ENCODE assay signal across 29 mouse cellular contexts in genomic region chr16:23195618-23196017, GRCm38 (mm10). TPM values are rescaled to one million over a fixed set of nuclear protein-coding genes. Genes with fewer than 3 reads are reported as not detected.
DNase-seq lines count a peak whose midpoint lies in the region; ATAC-seq and TF ChIP-seq lines count a peak whose summit lies in the region.
"Had no signal": no experiment of that assay in that cellular context is flagged by ENCODE, and none has a peak within 500 bp of the region (broad histone marks: within the 10 kb centered on the region; RNA-seq: fewer than 3 reads in every experiment).

No protein-coding gene starts in this region.

- no peak overlapping the region for H3K9ac ChIP-seq in lung, postnatal 0 days (replicated peaks; ENCODE audit: low read depth)
- no peak overlapping the region for H3K9ac ChIP-seq in CH12.LX (ENCODE audit: insufficient read depth, low read depth)
- H3K9ac ChIP-seq in midbrain, embryonic 13.5 days (replicated peaks), result no peak overlapping the region
- H3K9ac ChIP-seq: embryonic facial prominence, embryonic 15.5 days; forebrain, embryonic 15.5 days; hindbrain, embryonic 14.5 days; intestine, embryonic 15.5 days; liver, embryonic 14.5 days; lung, embryonic 15.5 days; midbrain, embryonic 12.5 days; neural tube, embryonic 12.5 days; stomach, embryonic 15.5 days had no signal

- no peak for TF ChIP-seq EP300 in lung, postnatal 0 days (IDR thresholded peaks at IDR 0.05)
- TF ChIP-seq EP300 in CH12.LX (IDR thresholded peaks at IDR 0.05; ENCODE audit: low read length), result no peak

- no peaks in the 10 kb centered on the region for H3K9me3 ChIP-seq in lung, postnatal 0 days (ENCODE audit: low read length)
- H3K9me3 ChIP-seq in CH12.LX (replicated peaks; ENCODE audit: low read length), result no peaks in the 10 kb centered on the region
- H3K9me3 ChIP-seq in midbrain, embryonic 13.5 days, result no peaks in the 10 kb centered on the region
- H3K9me3 ChIP-seq: embryonic facial prominence, embryonic 15.5 days; forebrain, embryonic 15.5 days; intestine, embryonic 15.5 days; lung, embryonic 15.5 days; midbrain, embryonic 12.5 days; neural tube, embryonic 12.5 days; stomach, embryonic 15.5 days had no signal

- no peaks in the 10 kb centered on the region for H3K79me2 ChIP-seq in CH12.LX (replicated peaks; ENCODE audit: control insufficient read depth, extremely low read depth, insufficient read depth, poor library complexity, severe bottlenecking)

- 73% methylated on average over 7 of the region's 7 CpGs for WGBS in lung, postnatal 0 days
- WGBS in midbrain, embryonic 13.5 days, result 85% methylated on average over 7 of the region's 7 CpGs

- H3K4me2 ChIP-seq in lung, postnatal 0 days (replicated peaks; ENCODE audit: low read depth, low read length), result no peak overlapping the region
- H3K4me2 ChIP-seq in CH12.LX (ENCODE audit: insufficient read depth, low read depth, poor library complexity, severe bottlenecking), result peak overlapping the region; percentile 34; the same call in 1 of the 2 replicates
- no peak overlapping the region for H3K4me2 ChIP-seq in midbrain, embryonic 13.5 days (replicated peaks)
- H3K4me2 ChIP-seq: embryonic facial prominence, embryonic 15.5 days; forebrain, embryonic 15.5 days; hindbrain, embryonic 14.5 days; intestine, embryonic 15.5 days; lung, embryonic 15.5 days; midbrain, embryonic 12.5 days; neural tube, embryonic 12.5 days; stomach, embryonic 15.5 days had no signal

- no peak for TF ChIP-seq RAD21 in CH12.LX (IDR thresholded peaks at IDR 0.05; ENCODE audit: low read depth, low read length)

- H3K27me3 ChIP-seq in lung, postnatal 0 days (replicated peaks; ENCODE audit: insufficient read depth, low read length), result no peaks in the 10 kb centered on the region
- peaks cover 2% of the 10 kb centered on the region for H3K27me3 ChIP-seq in CH12.LX (replicated peaks)
- H3K27me3 ChIP-seq in midbrain, embryonic 13.5 days, result no peaks in the 10 kb centered on the region
- H3K27me3 ChIP-seq: embryonic facial prominence, embryonic 15.5 days; forebrain, embryonic 15.5 days; intestine, embryonic 15.5 days; lung, embryonic 15.5 days; midbrain, embryonic 12.5 days; neural tube, embryonic 12.5 days; stomach, embryonic 15.5 days had no signal

- in situ Hi-C loops in CH12.LX (cut with MboI; ENCODE audit: low pct_ligation_motif_present, low pct_unique_long_range_greater_than_20kb, low sequenced_read_pairs), result loop anchor here (5.0 kb wide), 1 partner anchor 33 kb away; no protein-coding TSS in a partner anchor

- intact Hi-C loops in heart, postnatal 36 days (cut with DNase I), result no loop called here

- no peak overlapping the region for H3K4me3 ChIP-seq in lung, postnatal 0 days (ENCODE audit: low read depth, low read length)
- H3K4me3 ChIP-seq in CH12.LX (replicated peaks in 1 of 3; ENCODE audit: low read depth in 2 of 3, low read length in 2 of 3, poor library complexity in 1 of 3), result no peak overlapping the region
- H3K4me3 ChIP-seq in midbrain, embryonic 13.5 days (replicated peaks), result no peak overlapping the region
- H3K4me3 ChIP-seq: embryonic facial prominence, embryonic 15.5 days; forebrain, embryonic 15.5 days; intestine, embryonic 15.5 days; lung, embryonic 15.5 days; midbrain, embryonic 12.5 days; neural tube, embryonic 12.5 days; stomach, embryonic 15.5 days had no signal

- no peak for TF ChIP-seq POLR2A in CH12.LX (IDR thresholded peaks at IDR 0.05; ENCODE audit: low read depth, low read length)

- TF ChIP-seq CTCF in lung, postnatal 0 days (IDR thresholded peaks at IDR 0.05), result no peak
- TF ChIP-seq CTCF in CH12.LX (conservative IDR thresholded peaks at IDR 0.05 in 1 of 2, IDR thresholded peaks at IDR 0.05 in 1 of 2; ENCODE audit: low read depth in 2 of 2, low read length in 2 of 2), result no peak

- peak; percentile 10 for DNase-seq in lung, postnatal 0 days (ENCODE audit: low spot score)
- DNase-seq in lung, postnatal 10 days, result no peak
- DNase-seq in CH12.LX (ENCODE audit: extremely low read depth) (no peak), adipocyte (ENCODE audit: low spot score) (no peak)
- DNase-seq in heart, postnatal 36 days, result no peak
- DNase-seq: adrenal gland, postnatal 25 days; cerebellum, adult 9-10 months; gastrocnemius, postnatal 10 days; heart, postnatal 4 days; kidney, postnatal 4 days; retina, postnatal 1 day; right cerebral cortex, postnatal 25 days; spleen, adult 18-20 months; thymus, postnatal 4 days had no signal

- dilution Hi-C loops in CH12.LX (cut with MboI; ENCODE audit: extremely low pct_ligation_motif_present, extremely low pct_unique_long_range_greater_than_20kb, low sequenced_read_pairs), result no loop called here

- no peaks in the 10 kb centered on the region for H3K4me1 ChIP-seq in lung, postnatal 0 days (ENCODE audit: insufficient read depth, low read depth, low read length)
- peaks cover 0 to 3% of the 10 kb centered on the region in 2 experiments; a peak in 1 of 4 replicates for H3K4me1 ChIP-seq in CH12.LX (ENCODE audit: control insufficient read depth in 1 of 2, insufficient read depth in 2 of 2)
- H3K4me1 ChIP-seq in midbrain, embryonic 13.5 days (replicated peaks), result no peaks in the 10 kb centered on the region
- H3K4me1 ChIP-seq: embryonic facial prominence, embryonic 15.5 days; forebrain, embryonic 15.5 days; intestine, embryonic 15.5 days; lung, embryonic 15.5 days; midbrain, embryonic 12.5 days; neural tube, embryonic 12.5 days; stomach, embryonic 15.5 days had no signal

- H3K27ac ChIP-seq in lung, postnatal 0 days (ENCODE audit: low read length), result no peak overlapping the region
- no peak overlapping the region for H3K27ac ChIP-seq in CH12.LX (ENCODE audit: insufficient read depth, low read depth)
- H3K27ac ChIP-seq in midbrain, embryonic 13.5 days, result no peak overlapping the region
- H3K27ac ChIP-seq: embryonic facial prominence, embryonic 15.5 days; forebrain, embryonic 15.5 days; hindbrain, embryonic 14.5 days; intestine, embryonic 15.5 days; liver, embryonic 14.5 days; lung, embryonic 15.5 days; macrophage; midbrain, embryonic 12.5 days; neural tube, embryonic 12.5 days; stomach, embryonic 15.5 days had no signal

- no peaks in the 10 kb centered on the region for H3K36me3 ChIP-seq in lung, postnatal 0 days (ENCODE audit: insufficient read depth, low read length)
- H3K36me3 ChIP-seq in CH12.LX (replicated peaks in 1 of 2; ENCODE audit: control insufficient read depth in 1 of 2, insufficient read depth in 1 of 2, low read length in 1 of 2), result no peaks in the 10 kb centered on the region
- H3K36me3 ChIP-seq in midbrain, embryonic 13.5 days, result no peaks in the 10 kb centered on the region
- H3K36me3 ChIP-seq: embryonic facial prominence, embryonic 15.5 days; forebrain, embryonic 15.5 days; intestine, embryonic 15.5 days; lung, embryonic 15.5 days; midbrain, embryonic 12.5 days; neural tube, embryonic 12.5 days; stomach, embryonic 15.5 days had no signal

- ATAC-seq in lung, postnatal 0 days, result no peak
- peak; percentile 93 for ATAC-seq in megakaryocyte, adult 5-6 weeks (ENCODE audit: poor library complexity, severe bottlenecking)
- ATAC-seq in midbrain, embryonic 13.5 days, result no peak
- ATAC-seq: forebrain, embryonic 15.5 days; intestine, embryonic 15.5 days had no signal

TF ChIP-seq in CH12.LX, 34 proteins besides CTCF, POLR2A, EP300 and RAD21:
- TF ChIP-seq POLR2AphosphoS2 (IDR thresholded peaks at IDR 0.05; ENCODE audit: low read depth, low read length), result no peak
- TF ChIP-seq ETS1 (conservative IDR thresholded peaks at IDR 0.05; ENCODE audit: low read depth, low read length), result no peak
- no peak for TF ChIP-seq UBTF (IDR thresholded peaks at IDR 0.05; ENCODE audit: low read depth, low read length)
- TF ChIP-seq JUN (IDR thresholded peaks at IDR 0.05; ENCODE audit: insufficient read depth, low read depth, low read length), result no peak
- no peak for TF ChIP-seq ZKSCAN1 (IDR thresholded peaks at IDR 0.05; ENCODE audit: borderline replicate concordance, low read depth, low read length)
- TF ChIP-seq MAFK (IDR thresholded peaks at IDR 0.05; ENCODE audit: insufficient replicate concordance, low read length), result no peak
- TF ChIP-seq MYC (IDR thresholded peaks at IDR 0.05; ENCODE audit: low read depth, low read length), result no peak
- no peak for TF ChIP-seq TBP (conservative IDR thresholded peaks at IDR 0.05; ENCODE audit: low read depth, low read length)
- TF ChIP-seq USF2 (conservative IDR thresholded peaks at IDR 0.05; ENCODE audit: low read depth, low read length), result no peak
- no peak for TF ChIP-seq MAZ (IDR thresholded peaks at IDR 0.05; ENCODE audit: low read depth, low read length)

RNA-seq across cellular contexts. Expression of gene St6gal1, which starts 28.9 kb away (rescaled TPM):
- 42.2 and 46.4 TPM in 2 replicates for polyA plus RNA-seq in lung, postnatal 0 days (2015; fragmentation: Nextera tagmentation; extraction: Ambion mirVana)
- total RNA-seq in CH12.LX (2012; rRNA removed) (60.6 and 64.5 TPM in 2 replicates), CH12.LX (2014; rRNA removed) (56.8 and 67.8 TPM in 2 replicates)
- polyA plus RNA-seq in CH12.LX (2012; ENCODE audit: insufficient read length, low read depth), result 156 and 168 TPM in 2 replicates
- 2.4 and 2.8 TPM in 2 replicates for total RNA-seq in megakaryocyte, adult 5-6 weeks (2015)
- 2.3 and 3.3 TPM in 2 replicates for total RNA-seq in megakaryocyte, adult 5-6 weeks (2017)
- polyA plus RNA-seq in midbrain, embryonic 13.5 days (2015; fragmentation: Nextera tagmentation; extraction: Ambion mirVana), result 43.1 and 44.5 TPM in 2 replicates
- total RNA-seq in heart, postnatal 36 days (2021), result 1 to 10 TPM; 9.2 to 10.0 TPM

RNA-seq across cellular contexts. Expression of gene Adipoq, which starts 49.3 kb away (rescaled TPM):
- not detected in 2 replicates for polyA plus RNA-seq in lung, postnatal 0 days (2015; fragmentation: Nextera tagmentation; extraction: Ambion mirVana)
- total RNA-seq in CH12.LX (2012; rRNA removed) (0.13 TPM in 1 of 2 replicates, not detected in the other), CH12.LX (2014; rRNA removed) (0.68 and 0.99 TPM in 2 replicates)
- 0.55 and 1.1 TPM in 2 replicates for polyA plus RNA-seq in CH12.LX (2012; ENCODE audit: insufficient read length, low read depth)
- 0.55 and 0.80 TPM in 2 replicates for total RNA-seq in megakaryocyte, adult 5-6 weeks (2015)
- 0.40 and 1.7 TPM in 2 replicates for total RNA-seq in megakaryocyte, adult 5-6 weeks (2017)
- polyA plus RNA-seq in midbrain, embryonic 13.5 days (2015; fragmentation: Nextera tagmentation; extraction: Ambion mirVana), result 0.12 TPM in 1 of 2 replicates, not detected in the other
- total RNA-seq in heart, postnatal 36 days (2021), result 10 to 100 TPM in 1 of 2 experiments, 1 to 10 TPM in 1; 3.7 to 11.8 TPM
- total RNA-seq: left cerebral cortex, adult 18-20 months; left cerebral cortex, postnatal 36 days had no signal
- polyA plus RNA-seq: forebrain, embryonic 15.5 days; hindbrain, embryonic 14.5 days; intestine, embryonic 15.5 days; kidney, embryonic 14.5 days; liver, embryonic 14.5 days; macrophage; midbrain, embryonic 12.5 days; neural tube, embryonic 12.5 days; stomach, embryonic 15.5 days had no signal

Comparison
In these comparisons a context has a peak if more than half of its experiments do, and no peak if none do; other contexts are left out.
1. RNA of gene St6gal1, which starts 28.9 kb away (total RNA-seq): 56.8 to 67.8 TPM in CH12.LX; 9.2 to 10.0 TPM in heart, postnatal 36 days and 2.3 to 3.3 TPM in megakaryocyte, adult 5-6 weeks; every median in the first group is over 4 times any median in the second.